Mouse (Mus musculus) left cerebral cortex, adult 2 months (tissue): Measurements from ENCODE around the gene Crnkl1. TPM values are rescaled to one million over a fixed set of nuclear protein-coding genes. Genes with fewer than 3 reads are reported as not detected.
"Not testable (repeated sequence)": the region's sequence is repeated elsewhere in the genome, so short reads cannot be mapped to it uniquely, and the experiment has no call there.

ENCODE experiments used
- DNase-seq, 2 experiments: peaks; one replicate each; pipeline ENCODE4 v3.0.0; 2021 to 2022; ENCODE audit warnings: low spot score in 2 of 2, mixed read lengths in 1 of 2; ENCODE audit errors: extremely low spot score in 1 of 2
- H3K27ac ChIP-seq: fragments of 200-600 bp; 2 replicates; pipeline ENCODE4 v1.8.1; 2022
- H3K4me3 ChIP-seq: fragments of 200-600 bp; 2 replicates; pipeline ENCODE4 v1.8.1; 2022
- CTCF ChIP-seq: fragments of 200-600 bp; IDR thresholded peaks from 2 replicates; pipeline ENCODE4 v1.8.1; 2022; ENCODE audit warnings: antibody characterized with exemption, mild to moderate bottlenecking, moderate library complexity
- intact Hi-C: fragments of 180-260 bp; cut with DNase I; formaldehyde crosslinking; loops from one replicate; pipeline ENCODE4 v1.15.1; 2025
- total RNA-seq, 2 experiments: library from RNA; stranded (reverse); gene quantifications; 2 replicates each; pipeline ENCODE4 v1.2.3; 2021

Crnkl1 gene
- total RNA-seq, 2 experiments from 2014 or later, result 20.6 to 21.1 TPM

DNA sequence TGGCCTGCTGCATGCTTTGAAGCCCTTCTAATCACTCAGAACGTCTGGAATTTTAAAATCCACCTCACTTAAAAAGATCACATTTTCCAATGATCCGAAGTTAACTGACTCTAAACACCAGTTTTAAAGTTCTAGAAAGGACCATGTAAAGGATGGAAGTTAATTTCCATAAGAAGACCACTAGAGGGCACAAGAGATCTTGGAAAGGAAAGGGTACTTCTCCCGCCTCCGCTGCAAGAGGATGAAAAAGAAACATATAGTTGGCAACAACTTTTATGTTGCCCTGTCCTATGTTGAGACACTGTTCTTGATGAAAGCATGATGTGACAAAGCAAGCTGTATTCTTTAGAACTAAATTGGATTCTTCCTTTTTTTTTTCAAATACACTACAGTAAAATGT, 22.6 kb upstream of the Crnkl1 start:
- DNase-seq, result no peak
- Histone ChIP-seq H3K27ac (no peak overlapping the region), H3K4me3 (no peak overlapping the region)
- peak; percentile 86 for TF ChIP-seq CTCF
- intact Hi-C loops, result loop anchor here (1.0 to 5.0 kb wide), 4 partner anchors 255 to 653 kb away; no protein-coding TSS in a partner anchor

DNA sequence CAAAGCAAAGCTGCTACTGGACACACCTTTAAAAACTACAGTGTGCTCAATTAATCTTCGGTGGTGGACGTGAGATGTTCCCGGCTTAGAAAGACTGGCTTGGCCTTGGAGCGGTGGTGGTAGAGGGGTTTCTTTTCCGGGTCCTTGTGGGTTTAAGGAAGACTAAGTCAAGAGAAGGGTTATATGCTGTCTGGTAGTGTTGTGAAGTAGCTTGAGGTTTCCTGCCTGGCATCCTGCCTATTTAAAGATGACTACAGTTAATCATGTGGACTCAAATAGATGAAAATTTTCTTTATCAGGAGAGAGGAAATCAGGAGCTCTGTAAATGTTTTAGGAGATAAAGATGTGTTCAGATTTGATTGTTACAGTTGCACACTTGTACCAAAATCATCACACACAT, 21.5 kb upstream of the Crnkl1 start:
- no peak overlapping the region for H3K4me3 ChIP-seq
- no peak overlapping the region for H3K27ac ChIP-seq
- intact Hi-C loops, result loop anchor here (2.0 to 5.0 kb wide), 3 partner anchors 256 to 654 kb away; no protein-coding TSS in a partner anchor
- DNase-seq, result no peak
- no peak for TF ChIP-seq CTCF

DNA sequence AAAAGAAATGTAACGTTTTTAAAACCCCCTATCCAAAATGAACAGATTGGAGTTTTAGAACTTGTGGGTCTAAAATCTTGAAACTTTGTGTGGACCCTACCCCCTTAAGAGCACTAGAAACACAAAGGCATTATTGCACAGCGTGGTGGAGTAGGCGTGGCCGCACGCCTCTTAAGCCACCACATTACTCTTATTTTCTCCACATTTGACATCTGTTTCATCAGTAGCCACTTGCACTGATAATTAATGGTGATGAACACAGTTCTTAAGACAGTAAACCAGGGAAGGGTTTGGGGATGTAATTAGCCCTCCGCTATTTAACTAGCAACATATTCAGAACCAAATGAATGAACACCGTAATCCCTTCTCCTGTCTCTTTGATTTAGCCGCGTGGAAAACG, 21.0 kb upstream of the Crnkl1 start:
- no peak for TF ChIP-seq CTCF
- intact Hi-C loops, result loop anchor here (2.0 to 5.0 kb wide), 3 partner anchors 256 to 655 kb away; no protein-coding TSS in a partner anchor
- Histone ChIP-seq H3K4me3 (no peak overlapping the region), H3K27ac (no peak overlapping the region)
- DNase-seq, result no peak

DNA sequence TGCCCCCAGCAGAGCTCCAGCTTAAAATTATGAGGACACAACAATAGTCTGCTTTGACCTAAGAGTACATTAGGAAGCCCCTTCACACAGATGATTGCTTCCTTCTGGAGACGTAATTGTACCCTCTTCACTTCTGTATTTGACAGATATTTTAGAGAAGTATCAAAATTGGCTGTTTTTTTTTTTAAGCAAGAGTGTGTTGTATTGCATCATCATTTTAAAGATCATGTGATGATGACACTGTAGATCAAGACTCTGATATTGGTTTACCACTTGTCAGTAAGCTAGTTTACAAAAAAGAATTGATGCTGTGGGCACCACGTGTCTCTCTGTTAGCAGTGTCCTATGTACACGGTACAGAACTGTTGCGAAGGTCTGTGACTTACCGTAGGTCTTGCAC, 17.9 kb upstream of the Crnkl1 start:
- Histone ChIP-seq H3K4me3 (no peak overlapping the region), H3K27ac (no peak overlapping the region)
- no peak for TF ChIP-seq CTCF
- no peak for DNase-seq
- intact Hi-C loops, result no loop called here

DNA sequence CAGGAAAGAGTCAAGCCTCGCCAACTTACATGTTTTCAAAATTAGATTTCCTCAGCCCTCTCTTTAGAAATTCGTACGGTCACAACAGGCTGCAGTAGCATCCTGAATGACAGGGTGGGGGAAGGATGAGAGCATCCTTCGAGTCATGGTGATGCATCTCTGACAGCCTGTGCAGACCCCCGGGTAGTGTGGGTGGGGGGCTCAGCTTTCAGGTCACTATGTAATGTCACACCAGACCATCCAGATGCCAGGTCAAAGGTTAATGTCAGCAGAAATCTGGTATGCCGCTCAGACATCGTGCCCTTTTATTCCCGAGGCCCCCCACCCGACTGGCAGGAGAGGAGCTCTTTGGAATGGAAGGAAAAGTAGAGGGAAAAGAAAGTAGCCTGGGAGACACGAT, 15.4 kb upstream of the Crnkl1 start:
- Histone ChIP-seq H3K4me3 (no peak overlapping the region), H3K27ac (no peak overlapping the region)
- intact Hi-C loops, result no loop called here
- no peak for TF ChIP-seq CTCF
- no peak for DNase-seq

DNA sequence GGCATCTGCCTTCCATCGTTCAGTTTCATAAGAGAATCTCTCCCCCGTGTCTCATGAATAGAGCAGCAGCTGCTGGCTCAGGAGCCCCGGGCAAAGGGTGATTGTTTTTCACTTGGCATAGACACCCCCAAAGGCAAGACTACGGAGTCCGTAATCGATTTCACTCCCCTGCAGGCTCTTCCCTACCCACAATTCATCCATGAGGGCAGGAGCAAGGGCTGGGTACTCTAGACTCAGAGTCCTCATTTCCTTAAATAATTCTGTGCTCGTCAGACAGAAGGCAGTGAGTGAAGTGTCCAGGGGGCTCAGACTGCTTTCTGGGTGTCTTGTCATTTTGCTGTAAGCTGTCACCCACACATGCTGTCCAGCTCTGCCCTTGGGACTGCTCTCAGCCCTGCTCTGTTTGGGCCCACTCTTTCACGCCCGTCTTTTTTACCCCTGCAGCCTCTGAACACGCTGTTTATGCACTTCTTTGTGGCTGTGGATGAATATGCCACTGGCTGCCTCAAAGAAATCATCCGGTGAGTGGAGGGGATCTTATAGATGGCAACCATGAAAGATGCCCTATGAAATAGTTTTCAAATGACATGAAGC, 14.8 kb upstream of the Crnkl1 start:
- Histone ChIP-seq H3K27ac (no peak overlapping the region), H3K4me3 (no peak overlapping the region)
- no peak for DNase-seq
- intact Hi-C loops, result no loop called here
- no peak for TF ChIP-seq CTCF

DNA sequence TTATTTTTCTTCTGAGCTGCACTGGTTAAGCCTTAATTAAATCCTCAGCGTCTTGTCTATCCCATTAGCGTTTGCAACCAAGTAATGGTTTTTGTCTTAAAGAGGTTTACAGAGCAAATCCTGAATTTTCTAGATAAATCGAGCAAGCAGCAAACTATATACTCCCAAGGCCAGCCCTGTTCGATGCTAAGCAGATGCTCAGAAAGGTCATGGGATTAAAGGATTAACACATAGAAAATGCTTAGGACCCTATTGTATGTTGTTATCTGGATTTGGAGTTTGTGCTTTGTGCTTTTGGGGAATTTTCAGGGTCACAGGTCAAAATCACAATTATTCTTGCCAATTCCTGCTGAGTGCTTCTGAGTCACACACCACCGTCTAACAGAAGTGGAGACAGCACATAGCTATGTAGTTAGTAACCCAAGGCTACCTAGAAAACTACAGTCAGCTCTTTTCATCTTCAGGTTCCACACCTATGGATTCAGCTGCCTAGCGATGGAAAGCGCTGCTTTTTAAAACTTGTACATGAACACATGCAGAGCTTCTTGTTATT, 13.7 kb upstream of the Crnkl1 start:
- H3K27ac ChIP-seq, result no peak overlapping the region
- no peak for TF ChIP-seq CTCF
- DNase-seq, result no peak
- intact Hi-C loops, result no loop called here
- no peak overlapping the region for H3K4me3 ChIP-seq

DNA sequence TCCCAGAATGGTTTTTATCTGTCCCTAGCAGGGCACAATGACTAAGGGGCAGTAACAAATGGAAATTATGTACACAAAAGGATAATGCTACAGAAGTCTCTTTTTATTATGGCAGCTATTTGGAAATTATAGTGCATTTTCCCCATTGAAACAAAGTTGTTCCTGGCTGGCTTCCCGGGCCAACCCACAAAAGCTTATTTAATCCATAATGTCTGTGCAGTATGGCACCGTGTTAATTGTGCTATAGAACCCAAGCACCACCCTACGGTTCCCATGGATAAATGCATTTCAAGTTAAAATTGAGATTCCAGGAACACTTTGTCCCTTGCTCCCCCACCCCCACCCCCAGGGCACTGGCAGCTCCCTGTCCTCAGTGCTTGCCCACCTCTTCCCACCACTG, 9.5 kb upstream of the Crnkl1 start:
- H3K4me3 ChIP-seq, result no peak overlapping the region
- H3K27ac ChIP-seq, result no peak overlapping the region
- TF ChIP-seq CTCF, result no peak
- DNase-seq, result no peak
- intact Hi-C loops, result no loop called here

DNA sequence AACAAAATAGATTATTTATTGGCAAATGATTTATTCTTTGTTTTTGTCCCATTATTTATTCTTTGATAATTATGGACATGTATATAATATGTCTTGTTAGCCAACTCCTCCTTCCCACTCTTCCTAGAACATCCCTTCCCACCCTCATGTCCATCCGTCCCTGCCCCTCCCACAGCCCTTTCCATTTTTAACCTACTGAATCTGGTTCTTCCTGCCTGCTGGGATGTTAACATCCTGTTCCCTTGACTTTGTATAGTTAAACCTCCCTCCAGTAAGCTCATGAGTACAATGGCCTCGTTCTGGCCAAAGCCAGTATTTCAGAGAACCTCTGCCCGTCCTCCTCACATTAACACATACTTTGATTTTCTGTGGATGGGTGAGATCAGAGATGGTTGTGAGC, 6.6 kb upstream of the Crnkl1 start:
- TF ChIP-seq CTCF, result no peak
- Histone ChIP-seq H3K27ac (no peak overlapping the region), H3K4me3 (no peak overlapping the region)
- no peak for DNase-seq
- intact Hi-C loops, result no loop called here

DNA sequence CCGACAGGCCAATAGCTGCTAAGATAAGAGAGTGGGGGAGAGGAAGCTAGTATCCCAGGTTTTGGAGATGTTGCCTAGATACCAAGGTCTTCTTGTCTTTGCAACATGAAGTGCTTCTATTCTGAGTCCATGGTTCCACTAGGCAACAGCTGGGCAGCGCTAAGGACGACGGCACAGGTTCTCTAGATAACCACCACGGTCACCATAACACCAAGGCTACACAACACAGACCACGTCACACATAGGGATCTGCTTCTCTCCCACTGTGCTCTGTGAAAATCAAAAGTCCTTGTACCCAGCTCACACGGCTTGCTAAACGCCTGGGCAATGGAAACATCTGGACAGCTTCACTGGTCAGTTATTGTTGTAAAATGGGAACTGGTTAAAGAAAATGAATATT, 2.2 kb upstream of the Crnkl1 start:
- DNase-seq, result no peak
- Histone ChIP-seq H3K27ac (no peak overlapping the region), H3K4me3 (no peak overlapping the region)
- no peak for TF ChIP-seq CTCF
- intact Hi-C loops, result loop anchor here (5.0 to 10.0 kb wide), 2 partner anchors 575 to 1108 kb away; partner anchors contain the start of gene Ralgapa2

DNA sequence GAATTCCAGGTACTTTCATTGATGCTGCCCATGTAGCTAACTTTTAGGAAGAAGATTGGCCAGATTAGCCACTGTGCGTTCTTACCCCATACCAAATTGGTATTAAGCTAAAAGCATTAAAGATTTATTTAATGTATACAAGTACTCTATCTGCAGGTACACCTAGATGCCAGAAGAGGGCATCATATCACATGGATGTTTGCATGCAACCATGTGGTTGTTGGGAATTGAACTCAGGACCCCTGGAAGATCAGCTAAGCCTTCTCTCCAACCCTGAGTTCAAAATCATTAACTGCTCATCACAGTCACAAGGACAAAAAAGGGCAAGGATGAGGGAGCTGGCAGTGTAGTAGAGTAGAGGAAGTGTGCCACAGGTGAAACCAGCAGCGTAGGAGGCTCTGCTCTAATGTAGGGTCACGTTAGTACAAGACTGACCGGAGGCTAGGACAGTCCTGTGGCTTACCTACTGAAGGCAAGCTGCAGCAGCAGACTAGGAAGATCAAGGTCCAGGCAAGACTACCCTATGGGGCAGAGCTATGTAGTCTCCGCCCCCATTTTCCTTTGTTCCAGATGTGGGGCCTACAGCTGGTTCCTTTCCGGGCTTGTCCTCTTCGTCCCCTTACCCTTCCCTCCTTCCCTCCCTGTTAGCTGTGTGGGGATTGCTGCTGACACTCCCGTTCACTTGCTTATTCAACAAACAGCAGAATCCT, 13.7 kb downstream of the Crnkl1 start:
- no peak overlapping the region for H3K27ac ChIP-seq
- TF ChIP-seq CTCF, result peak; percentile 51
- no peak overlapping the region for H3K4me3 ChIP-seq
- no peak for DNase-seq
- intact Hi-C loops, result no loop called here

DNA sequence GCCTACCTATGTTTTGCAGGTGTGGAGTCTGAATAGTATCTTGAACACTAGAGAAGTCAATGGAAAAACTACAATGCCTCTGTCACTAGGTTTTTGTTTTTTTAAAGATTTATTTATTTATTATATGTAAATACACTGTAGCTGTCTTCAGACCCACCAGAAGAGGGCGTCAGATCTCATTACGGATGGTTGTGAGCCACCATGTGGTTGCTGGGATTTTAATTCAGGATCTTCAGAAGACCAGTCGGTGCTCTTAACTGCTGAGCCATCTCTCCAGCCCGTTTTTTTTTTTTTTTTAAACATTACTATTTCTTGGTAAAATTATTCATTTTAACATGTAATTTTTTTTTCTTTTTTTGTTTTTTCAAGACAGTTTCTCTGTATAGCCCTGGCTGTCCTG, 28.9 kb downstream of the Crnkl1 start:
- TF ChIP-seq CTCF, result peak; percentile 54
- intact Hi-C loops, result not testable (repeated sequence)

More for the DNA sequence above, 28.9 kb downstream of the Crnkl1 start:
- H3K4me3 ChIP-seq, H3K27ac ChIP-seq, DNase-seq: not testable (repeated sequence)
